Mouse (Mus musculus): ENCODE data around the gene Trex2. TPM values are rescaled to one million over a fixed set of nuclear protein-coding genes. Genes with fewer than 3 reads are reported as not detected.

Trex2 gene
- polyA plus RNA-seq, 1 experiment from 2014 or later = 0.27 TPM

DNA sequence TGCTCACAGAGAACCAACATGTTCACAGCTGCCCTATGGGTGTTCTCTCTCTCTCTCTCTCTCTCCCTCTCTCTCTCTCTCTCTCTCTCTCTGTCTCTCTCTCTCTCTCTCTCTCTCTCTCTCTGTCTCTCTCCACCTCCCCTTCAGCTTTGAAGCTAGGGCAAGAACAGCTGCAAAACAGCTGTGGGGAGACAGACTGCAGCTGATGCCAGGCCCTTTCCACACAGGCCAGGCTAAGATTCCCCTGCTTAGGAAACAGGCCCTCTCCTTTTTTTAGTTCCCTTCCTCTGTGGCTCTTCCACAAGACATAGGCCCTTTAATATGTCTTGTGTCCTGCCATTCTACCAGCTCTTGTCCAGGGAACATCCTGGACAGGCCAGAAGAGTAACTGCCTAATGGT, 44.5 kb upstream of the Trex2 start:
- DNase-seq (ENCODE audit: low spot score) (peak; percentile 71), ATAC-seq (peak; percentile 53)
- H3K4me3 ChIP-seq (ENCODE audit: low read depth, low read length) = no peak overlapping the region
- TF ChIP-seq EP300 (IDR thresholded peaks at IDR 0.05) (no peak), CTCF (IDR thresholded peaks at IDR 0.05) (no peak)
- H3K36me3 ChIP-seq (ENCODE audit: insufficient read depth, low read length) = no peaks in the 10 kb centered on the region
- no peaks in the 10 kb centered on the region; the same call in 1 of the 2 replicates for H3K4me1 ChIP-seq (ENCODE audit: insufficient read depth, low read depth, low read length)
- H3K27me3 ChIP-seq (replicated peaks; ENCODE audit: insufficient read depth, low read length) = no peaks in the 10 kb centered on the region
- no peaks in the 10 kb centered on the region for H3K9me3 ChIP-seq (ENCODE audit: low read length)
- H3K27ac ChIP-seq (ENCODE audit: low read length) = peak overlapping the region; percentile 77
- H3K9ac ChIP-seq (replicated peaks; ENCODE audit: low read depth) = no peak overlapping the region
- no peak overlapping the region for H3K4me2 ChIP-seq (replicated peaks; ENCODE audit: low read depth, low read length)

GRCm38 (mm10) chrX:73477500-73477899, 42.4 kb upstream of the Trex2 start:
- H3K27me3 ChIP-seq (replicated peaks; ENCODE audit: insufficient read depth, low read length) = no peaks in the 10 kb centered on the region

GRCm38 (mm10) chrX:73476621-73477020, 41.5 kb upstream of the Trex2 start:
- Histone ChIP-seq H3K4me2 (replicated peaks; ENCODE audit: low read depth, low read length) (no peak overlapping the region), H3K27me3 (replicated peaks; ENCODE audit: insufficient read depth, low read length) (no peaks in the 10 kb centered on the region), H3K9ac (replicated peaks; ENCODE audit: low read depth) (no peak overlapping the region), H3K4me1 (ENCODE audit: insufficient read depth, low read depth, low read length) (no peaks in the 10 kb centered on the region; the same call in 1 of the 2 replicates), H3K4me3 (ENCODE audit: low read depth, low read length) (no peak overlapping the region), H3K27ac (ENCODE audit: low read length) (peak overlapping the region; percentile 47; the same call in 1 of the 2 replicates), H3K9me3 (ENCODE audit: low read length) (no peaks in the 10 kb centered on the region), H3K36me3 (ENCODE audit: insufficient read depth, low read length) (no peaks in the 10 kb centered on the region)
- TF ChIP-seq EP300 (IDR thresholded peaks at IDR 0.05) = peak; percentile 31; the same call in 1 of the 2 replicates
- no peak for TF ChIP-seq CTCF (IDR thresholded peaks at IDR 0.05)
- DNase-seq (ENCODE audit: low spot score) = peak; percentile 87
- ATAC-seq = peak; percentile 74
- WGBS = 26% methylated on average over 2 of the region's 2 CpGs

More at GRCm38 (mm10) chrX:73477500-73477899, 42.4 kb upstream of the Trex2 start:
- no peaks in the 10 kb centered on the region for H3K36me3 ChIP-seq (ENCODE audit: insufficient read depth, low read length)
- H3K9me3 ChIP-seq (ENCODE audit: low read length) = no peaks in the 10 kb centered on the region
- DNase-seq (ENCODE audit: low spot score) (no peak), ATAC-seq (no peak)
- 92% methylated on average over 2 of the region's 2 CpGs for WGBS
- H3K4me3 ChIP-seq (ENCODE audit: low read depth, low read length) = no peak overlapping the region
- no peak overlapping the region for H3K9ac ChIP-seq (replicated peaks; ENCODE audit: low read depth)
- H3K4me2 ChIP-seq (replicated peaks; ENCODE audit: low read depth, low read length) = no peak overlapping the region
- H3K27ac ChIP-seq (ENCODE audit: low read length) = peak overlapping the region; percentile 47
- TF ChIP-seq CTCF (IDR thresholded peaks at IDR 0.05) (no peak), EP300 (IDR thresholded peaks at IDR 0.05) (no peak)
- no peaks in the 10 kb centered on the region; the same call in 1 of the 2 replicates for H3K4me1 ChIP-seq (ENCODE audit: insufficient read depth, low read depth, low read length)

- peak overlapping the region; percentile 68 for H3K27ac ChIP-seq (ENCODE audit: low read length)
- no peak for DNase-seq (ENCODE audit: low spot score)
- no peak overlapping the region for H3K4me3 ChIP-seq (ENCODE audit: low read depth, low read length)
- no peaks in the 10 kb centered on the region for H3K27me3 ChIP-seq (replicated peaks; ENCODE audit: insufficient read depth, low read length)
- no peak overlapping the region for H3K4me2 ChIP-seq (replicated peaks; ENCODE audit: low read depth, low read length)
- no peaks in the 10 kb centered on the region for H3K36me3 ChIP-seq (ENCODE audit: insufficient read depth, low read length)
- H3K9ac ChIP-seq (replicated peaks; ENCODE audit: low read depth) = no peak overlapping the region
- TF ChIP-seq CTCF (IDR thresholded peaks at IDR 0.05) (no peak), EP300 (IDR thresholded peaks at IDR 0.05) (no peak)
- WGBS = 81% methylated on average over 1 of the region's 1 CpGs
- H3K4me1 ChIP-seq (ENCODE audit: insufficient read depth, low read depth, low read length) = no peaks in the 10 kb centered on the region; the same call in 1 of the 2 replicates
- no peak for ATAC-seq
- no peaks in the 10 kb centered on the region for H3K9me3 ChIP-seq (ENCODE audit: low read length)
Measured at GRCm38 (mm10) chrX:73475658-73476256, 40.6 kb upstream of the Trex2 start.

- Histone ChIP-seq H3K27me3 (replicated peaks; ENCODE audit: insufficient read depth, low read length) (no peaks in the 10 kb centered on the region), H3K4me2 (replicated peaks; ENCODE audit: low read depth, low read length) (no peak overlapping the region), H3K4me1 (ENCODE audit: insufficient read depth, low read depth, low read length) (no peaks in the 10 kb centered on the region; the same call in 1 of the 2 replicates), H3K9ac (replicated peaks; ENCODE audit: low read depth) (no peak overlapping the region), H3K4me3 (ENCODE audit: low read depth, low read length) (no peak overlapping the region), H3K27ac (ENCODE audit: low read length) (peak overlapping the region; percentile 55), H3K36me3 (ENCODE audit: insufficient read depth, low read length) (no peaks in the 10 kb centered on the region), H3K9me3 (ENCODE audit: low read length) (no peaks in the 10 kb centered on the region)
- WGBS = 52% methylated on average over 11 of the region's 12 CpGs
- peak; percentile 34; the same call in 1 of the 2 replicates for TF ChIP-seq EP300 (IDR thresholded peaks at IDR 0.05)
- peak; percentile 27; the same call in 1 of the 2 replicates for TF ChIP-seq CTCF (IDR thresholded peaks at IDR 0.05)
- DNase-seq (ENCODE audit: low spot score) = peak; percentile 72
- ATAC-seq = peak; percentile 77
Measured at GRCm38 (mm10) chrX:73474340-73475165, 39.4 kb upstream of the Trex2 start.

DNA sequence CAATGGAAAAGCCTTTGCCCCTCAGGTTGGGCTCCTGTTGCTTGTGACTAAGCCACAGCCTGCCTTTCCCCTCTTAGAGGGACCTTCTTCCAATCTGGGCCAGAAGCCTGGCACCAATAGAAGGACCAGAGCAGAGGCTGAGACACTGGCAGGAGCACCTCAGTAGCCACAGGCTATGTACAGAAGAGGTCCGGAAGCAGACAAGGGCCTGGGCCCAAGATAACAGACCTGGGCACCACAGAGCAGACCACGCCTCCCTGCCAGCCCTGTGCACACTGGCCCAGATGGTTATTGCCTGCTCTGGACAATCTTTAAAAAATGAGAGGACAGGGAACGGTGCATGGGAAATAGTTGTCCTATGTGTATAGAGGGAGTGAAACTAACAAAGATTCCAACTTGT, 36.6 kb upstream of the Trex2 start:
- no peak overlapping the region for H3K9ac ChIP-seq (replicated peaks; ENCODE audit: low read depth)
- peaks cover 3% of the 10 kb centered on the region; the same call in 1 of the 2 replicates for H3K4me1 ChIP-seq (ENCODE audit: insufficient read depth, low read depth, low read length)
- WGBS = 76% methylated on average over 3 of the region's 3 CpGs
- H3K36me3 ChIP-seq (ENCODE audit: insufficient read depth, low read length) = no peaks in the 10 kb centered on the region
- no peak for TF ChIP-seq EP300 (IDR thresholded peaks at IDR 0.05)
- TF ChIP-seq CTCF (IDR thresholded peaks at IDR 0.05) = no peak
- H3K4me2 ChIP-seq (replicated peaks; ENCODE audit: low read depth, low read length) = no peak overlapping the region
- no peak for DNase-seq (ENCODE audit: low spot score)
- H3K4me3 ChIP-seq (ENCODE audit: low read depth, low read length) = no peak overlapping the region
- H3K27ac ChIP-seq (ENCODE audit: low read length) = no peak overlapping the region
- H3K9me3 ChIP-seq (ENCODE audit: low read length) = no peaks in the 10 kb centered on the region
- no peak for ATAC-seq
- H3K27me3 ChIP-seq (replicated peaks; ENCODE audit: insufficient read depth, low read length) = no peaks in the 10 kb centered on the region
